Mouse (Mus musculus): ENCODE measurements at regions not wholly inside any gene's neighbourhood (a gene's known extent, or its start where the extent isn't known, plus 50 kb on each side); places are given as distances from the start of the nearest gene placed in this dataset.
"Not testable (repeated sequence)": the region's sequence is repeated elsewhere in the genome, so short reads cannot be mapped to it uniquely, and the experiment has no call there.

DNA sequence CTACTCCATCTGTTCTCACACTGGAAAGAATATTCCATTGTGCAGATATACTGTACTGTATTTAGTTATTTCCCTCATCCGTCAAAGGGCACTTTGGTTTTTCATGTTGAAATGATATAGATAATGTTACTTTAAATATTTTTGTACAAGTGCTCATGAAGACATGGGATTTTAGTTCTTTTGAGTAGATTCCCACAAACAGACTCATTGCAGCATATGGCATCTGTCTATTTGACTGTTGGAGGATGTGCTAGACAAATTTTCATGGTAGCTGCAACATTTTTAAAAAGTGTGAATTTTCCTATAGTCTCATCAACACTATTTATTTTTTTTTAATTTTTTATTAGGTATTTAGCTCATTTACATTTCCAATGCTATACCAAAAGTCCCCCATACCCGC lies 502.5 kb downstream of the Hdgfl1 start:
- no peak for DNase-seq (ENCODE audit: low spot score in 2 of 2)

DNA sequence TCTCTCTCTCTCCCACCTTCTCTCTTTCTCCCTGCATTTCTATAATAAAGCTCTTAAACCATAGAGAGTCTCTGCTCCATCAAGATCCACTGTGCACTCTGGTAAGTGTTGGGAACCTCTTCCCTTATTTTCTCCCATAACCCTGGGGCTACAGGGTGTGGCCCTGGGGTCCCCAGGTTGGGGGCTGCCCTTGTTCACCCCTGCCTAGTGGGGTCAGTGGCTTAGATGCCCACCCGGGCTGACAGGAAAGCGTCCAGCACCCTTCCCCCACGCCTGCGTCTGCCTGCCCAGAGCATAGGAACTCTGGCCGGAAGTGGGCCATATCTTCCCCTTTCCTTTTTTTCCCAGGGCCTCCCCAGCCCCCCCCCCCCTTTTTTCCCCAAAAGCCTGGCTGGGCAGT lies 534.0 kb downstream of the Hdgfl1 start:
- DNase-seq (ENCODE audit: low spot score in 2 of 2), result no peak

DNA sequence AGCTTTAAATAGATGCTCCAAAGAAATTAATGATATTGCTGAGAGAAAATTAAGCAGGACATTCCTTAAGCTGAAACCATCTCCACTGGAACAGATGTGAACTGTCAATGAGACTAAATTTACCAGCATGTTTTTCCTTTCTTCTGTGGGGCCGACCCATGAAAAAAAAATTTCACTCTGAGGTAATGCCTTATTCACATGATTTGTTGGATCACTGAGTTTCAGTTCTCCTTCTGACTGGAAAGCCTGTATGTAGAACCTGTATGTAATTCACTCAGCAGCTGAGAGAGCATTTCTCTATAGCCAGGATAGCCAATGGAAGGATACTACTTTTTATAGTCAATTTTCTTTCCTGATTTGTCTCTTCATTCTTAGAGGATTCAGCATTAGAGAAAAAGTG lies 535.3 kb downstream of the Hdgfl1 start:
- DNase-seq (ENCODE audit: low spot score in 2 of 2), result no peak

DNA sequence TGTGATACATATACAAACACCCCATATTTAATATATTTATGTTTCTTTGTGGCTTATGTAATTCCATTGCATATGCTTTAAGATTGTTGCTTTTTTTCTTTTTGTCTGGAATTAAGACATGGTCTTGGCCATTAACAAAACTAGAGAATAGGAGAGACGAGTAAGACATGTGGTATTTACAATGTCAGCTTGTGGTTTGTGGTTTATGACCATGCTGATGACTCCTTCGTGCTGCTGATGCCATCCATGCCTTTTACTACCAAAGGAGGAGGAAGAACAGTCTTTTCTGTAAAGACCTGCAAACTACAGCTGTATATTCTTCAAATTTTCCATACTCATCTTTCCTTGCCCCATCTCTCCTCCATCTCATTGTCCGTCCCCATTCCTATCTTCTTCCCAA lies 552.7 kb downstream of the Hdgfl1 start:
- no peak for DNase-seq (ENCODE audit: low spot score in 2 of 2)

DNA sequence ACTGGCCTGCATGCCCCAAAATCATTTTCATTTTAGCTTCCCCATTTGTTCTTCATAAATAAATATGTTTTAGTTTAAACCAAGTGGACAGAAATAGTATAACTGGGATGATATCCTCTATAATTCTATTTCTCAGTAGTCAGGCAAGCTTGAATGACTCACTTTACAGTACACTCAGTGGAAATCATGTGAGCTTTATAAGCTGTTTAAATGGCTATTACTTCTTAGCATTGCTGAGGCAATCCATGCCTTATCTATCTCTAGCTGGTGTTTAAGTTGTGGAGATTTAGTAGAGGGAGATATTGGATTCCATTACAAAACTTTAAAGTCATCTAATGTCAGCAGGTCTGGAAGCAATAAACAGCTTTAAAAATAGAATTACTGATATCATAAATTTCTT lies 553.4 kb downstream of the Hdgfl1 start:
- DNase-seq (ENCODE audit: low spot score in 2 of 2), result no peak

DNA sequence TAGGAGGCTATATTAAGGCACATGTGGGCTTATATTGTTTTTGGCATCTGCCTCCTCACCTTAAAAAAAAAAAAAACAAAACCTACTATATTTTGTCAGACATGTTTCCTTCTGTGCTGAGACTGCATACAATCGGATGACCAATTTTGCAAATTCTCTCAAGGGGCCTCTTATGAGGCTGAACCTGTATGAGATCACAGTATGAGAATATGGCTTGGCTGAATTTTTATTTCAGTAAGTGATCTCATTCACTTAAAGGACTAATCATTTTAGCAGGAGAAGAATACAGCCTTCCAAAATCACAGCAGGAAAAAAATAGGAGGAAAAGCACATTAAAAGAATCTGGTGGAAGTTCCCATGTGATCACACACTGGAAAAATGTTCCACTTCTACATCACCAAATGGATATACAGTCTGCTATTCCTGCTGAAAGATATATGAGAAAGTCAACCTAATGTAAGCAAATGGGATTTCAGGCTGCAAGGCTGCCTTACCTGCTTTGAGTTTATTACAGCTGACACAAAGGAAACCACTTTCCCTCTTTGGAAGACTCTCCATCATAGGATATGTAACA lies 564.3 kb downstream of the Hdgfl1 start:
- DNase-seq (ENCODE audit: low spot score in 2 of 2), result no peak

DNA sequence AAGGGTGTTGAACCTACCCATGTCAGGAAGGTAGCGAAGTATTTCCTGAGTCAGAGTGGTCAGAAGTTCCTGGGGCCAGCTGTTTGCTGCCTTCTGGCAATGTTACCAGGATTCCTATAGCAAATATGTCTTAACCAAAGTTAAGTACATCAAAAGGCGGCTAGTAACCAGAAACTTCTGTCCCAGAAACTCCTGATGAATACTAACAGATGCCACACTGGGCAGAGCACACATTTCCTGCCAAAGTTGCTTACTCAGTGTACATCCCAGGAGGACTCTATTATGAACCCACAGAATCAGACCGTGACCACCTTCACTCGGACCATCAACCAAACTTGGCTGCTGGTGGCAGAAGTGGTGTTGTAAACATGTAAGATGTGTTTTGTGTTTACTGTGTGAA lies 575.3 kb downstream of the Hdgfl1 start:
- no peak for DNase-seq (ENCODE audit: low spot score in 2 of 2)

DNA sequence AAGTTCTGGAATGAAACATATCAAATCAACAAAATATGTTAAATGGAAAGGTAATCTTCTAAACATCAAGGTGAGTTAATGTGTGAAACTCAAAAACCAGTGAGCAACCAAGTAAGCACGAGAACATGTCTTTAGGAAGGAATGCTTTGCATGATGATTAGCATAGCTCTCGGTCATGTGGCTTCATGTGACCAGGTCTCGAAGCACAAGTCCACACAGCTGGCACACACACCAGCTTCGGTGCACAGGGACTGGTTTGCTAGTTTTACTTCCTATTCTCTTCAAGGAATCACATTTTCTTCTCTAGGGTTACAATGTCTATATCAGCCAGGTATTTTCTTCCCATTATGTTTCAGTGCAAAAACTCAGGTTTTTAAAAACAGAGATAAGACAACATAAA lies 586.1 kb downstream of the Hdgfl1 start:
- DNase-seq (ENCODE audit: low spot score in 2 of 2), result no peak

DNA sequence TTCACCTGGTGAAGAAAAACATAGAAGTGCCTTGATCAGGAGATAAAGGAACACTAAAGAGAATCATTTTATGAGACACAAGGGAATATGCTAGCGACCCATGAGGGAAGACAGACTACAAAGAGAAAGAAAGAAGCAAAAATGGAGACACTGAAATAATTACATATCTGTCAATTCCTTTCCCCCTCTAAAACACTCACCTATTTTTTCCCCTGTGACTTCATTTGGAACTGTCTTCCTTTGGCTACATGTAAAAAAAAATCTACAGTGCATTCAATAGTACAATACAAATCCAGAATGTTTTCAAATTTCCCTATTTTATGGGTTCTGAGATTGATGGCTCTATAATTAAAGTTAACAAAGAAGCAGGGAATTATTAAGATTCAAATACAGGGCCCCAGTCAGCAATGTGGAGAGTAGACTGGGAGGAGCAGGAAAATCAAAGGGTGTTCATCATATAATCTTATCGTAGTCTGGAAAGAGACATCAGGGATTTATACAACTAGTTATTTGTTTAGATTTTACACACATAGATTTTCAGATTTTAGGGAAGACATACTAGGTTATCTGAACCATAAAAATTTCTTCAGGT lies 598.0 kb downstream of the Hdgfl1 start:
- DNase-seq (ENCODE audit: low spot score in 2 of 2), result no peak

DNA sequence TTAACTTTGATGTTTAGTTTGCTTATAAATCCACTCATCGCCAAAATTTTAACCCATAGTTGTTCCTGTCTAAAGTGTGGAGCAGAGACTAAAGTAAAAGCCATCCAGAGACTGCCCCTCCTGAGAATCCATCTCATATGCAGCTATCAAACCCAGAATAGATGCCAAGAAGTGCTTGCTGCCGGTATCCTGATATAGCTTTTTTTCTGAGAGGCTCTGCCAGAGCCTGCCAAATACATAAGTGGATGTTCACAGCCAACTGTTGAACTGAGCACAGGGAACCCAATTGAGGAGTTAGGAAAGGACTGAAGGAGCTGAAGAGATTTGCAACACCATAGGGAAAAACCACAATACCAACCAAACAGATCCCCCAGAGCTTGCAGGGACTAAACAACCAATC lies 600.3 kb downstream of the Hdgfl1 start:
- no peak for DNase-seq (ENCODE audit: low spot score in 2 of 2)

DNA sequence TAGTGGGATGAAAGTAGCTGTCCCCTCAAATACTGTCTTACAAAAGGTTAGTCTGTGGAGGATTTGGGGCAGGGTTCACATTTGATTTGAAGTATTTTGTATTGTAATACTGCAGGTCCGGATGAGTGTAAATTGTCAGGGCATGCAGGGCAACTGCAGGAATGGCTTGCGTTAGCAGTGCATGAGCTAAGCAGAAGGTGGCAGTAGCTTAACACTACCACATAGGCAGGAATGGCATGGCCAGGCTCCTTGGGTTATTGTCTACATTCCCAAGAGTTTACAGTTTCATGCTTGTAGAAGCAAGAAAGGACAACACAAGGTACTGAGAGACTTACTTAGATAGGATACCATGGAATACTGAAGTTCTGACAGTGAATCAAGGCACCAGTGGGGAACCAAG lies 611.3 kb downstream of the Hdgfl1 start:
- DNase-seq (ENCODE audit: low spot score in 2 of 2), result no peak

DNA sequence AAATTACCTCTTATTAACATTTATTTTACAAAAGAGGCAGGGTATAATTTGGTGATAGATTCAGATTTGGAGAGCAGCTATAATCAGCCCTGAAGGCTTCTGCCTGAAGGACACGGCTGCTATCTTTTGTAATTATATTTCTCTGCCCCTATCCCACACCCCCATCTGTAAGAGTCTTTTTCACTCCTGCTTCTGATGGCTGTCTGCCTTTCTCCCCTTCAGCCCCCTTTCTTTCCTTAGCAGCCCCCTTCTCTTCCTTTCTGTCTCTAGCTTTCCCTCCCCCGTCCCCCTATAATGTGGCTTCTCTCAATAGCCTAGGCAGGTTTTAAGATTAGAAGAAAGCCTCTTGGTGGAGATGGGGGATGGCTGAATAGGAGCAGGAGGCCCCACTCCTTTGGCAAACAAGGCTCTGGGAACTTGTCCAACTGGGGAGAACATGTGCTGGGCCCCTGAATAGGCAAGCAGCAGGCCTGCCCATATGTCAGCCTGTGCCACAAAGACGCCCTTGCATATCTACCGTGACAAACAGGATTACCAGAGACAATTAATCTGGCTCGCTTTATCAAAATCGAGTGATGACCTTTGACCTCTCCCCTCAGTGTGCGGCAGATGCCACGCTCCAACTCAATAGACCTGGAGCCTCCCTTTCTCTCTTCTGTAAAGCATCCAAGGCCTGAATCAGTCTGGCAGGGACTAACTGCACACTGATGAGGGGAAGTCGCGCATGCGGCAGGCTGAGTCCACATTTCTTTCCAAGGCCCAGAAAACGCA lies 615.1 kb downstream of the Hdgfl1 start:
- peak; percentile 10 to 18 for DNase-seq (ENCODE audit: low spot score in 2 of 2)

DNA sequence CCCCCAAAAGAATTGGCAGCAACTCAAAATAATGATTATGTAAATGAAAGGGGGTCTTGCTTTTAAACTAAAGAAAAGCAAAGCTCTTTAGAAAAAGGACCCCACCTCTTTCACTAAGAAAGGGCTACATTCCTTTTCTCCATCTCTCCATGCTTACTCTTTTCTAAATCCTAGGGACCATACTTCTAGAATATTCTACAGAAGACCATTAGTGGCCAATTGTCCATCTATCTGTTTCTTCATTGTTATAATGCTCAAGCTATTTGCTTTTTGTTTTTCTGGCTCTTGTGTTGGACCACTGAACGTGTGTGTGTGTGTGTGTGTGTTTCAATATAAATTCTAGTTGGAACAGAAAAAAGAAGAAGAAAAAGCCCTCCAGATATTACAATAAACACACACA lies 615.7 kb downstream of the Hdgfl1 start:
- no peak for DNase-seq (ENCODE audit: low spot score in 2 of 2)

DNA sequence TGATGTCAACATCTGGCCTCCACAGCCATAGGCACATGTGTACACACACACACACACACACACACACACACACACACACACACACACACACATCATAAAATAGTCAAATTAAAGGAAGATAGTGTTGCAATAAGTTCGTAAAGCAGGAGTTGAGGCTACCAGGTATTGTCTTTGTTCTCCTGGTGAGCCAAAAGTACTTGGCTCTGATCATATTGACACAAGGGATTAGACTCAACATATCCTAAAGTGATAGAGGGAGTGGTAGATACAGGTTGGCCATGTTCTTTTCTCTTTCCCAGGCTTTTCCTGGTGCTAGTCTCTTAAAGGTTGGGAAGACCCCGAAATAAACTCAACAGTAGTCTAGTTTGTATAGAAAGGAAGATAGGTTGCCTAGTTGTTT lies 616.9 kb downstream of the Hdgfl1 start:
- no peak for DNase-seq (ENCODE audit: low spot score in 2 of 2)

DNA sequence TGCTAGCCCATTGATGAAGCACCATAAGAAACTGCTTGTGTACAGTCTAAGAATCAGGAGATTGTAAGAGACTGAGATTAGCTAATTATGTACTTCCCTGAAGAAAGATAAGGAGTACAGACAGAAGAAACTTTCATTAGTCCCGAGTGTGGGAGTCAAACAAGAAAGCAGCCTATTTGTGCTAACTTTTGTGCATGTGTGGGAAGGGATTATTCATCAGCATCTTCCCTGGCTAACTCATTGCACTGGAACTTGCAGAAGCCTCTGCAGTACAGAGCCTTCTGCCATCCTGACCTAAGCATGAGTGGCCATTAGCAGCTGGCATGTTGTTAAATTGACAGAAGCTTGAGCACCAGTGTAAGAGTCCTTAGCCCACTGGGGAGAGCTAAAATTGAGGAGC lies 619.5 kb downstream of the Hdgfl1 start:
- no peak for DNase-seq (ENCODE audit: low spot score in 2 of 2)

DNA sequence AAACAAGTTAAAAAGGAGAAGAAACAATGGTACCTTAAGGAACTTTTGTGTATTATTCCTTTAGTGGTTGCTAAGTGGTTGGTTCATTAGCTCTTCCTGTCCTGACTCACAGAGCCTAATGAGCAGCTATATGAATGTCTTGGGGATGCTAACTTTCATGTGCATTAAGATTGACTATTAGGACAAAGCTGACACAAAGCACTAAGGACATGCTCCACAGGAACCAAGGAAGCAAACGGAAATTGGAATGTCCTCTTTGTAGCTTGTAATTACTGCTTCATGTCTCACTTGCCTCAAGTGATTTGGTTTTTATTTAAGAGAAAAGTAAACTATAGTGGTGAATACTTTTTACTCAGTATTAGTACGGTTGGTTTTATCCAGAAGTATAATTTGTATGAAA lies 627.2 kb downstream of the Hdgfl1 start:
- no peak for DNase-seq (ENCODE audit: low spot score in 2 of 2)

DNA sequence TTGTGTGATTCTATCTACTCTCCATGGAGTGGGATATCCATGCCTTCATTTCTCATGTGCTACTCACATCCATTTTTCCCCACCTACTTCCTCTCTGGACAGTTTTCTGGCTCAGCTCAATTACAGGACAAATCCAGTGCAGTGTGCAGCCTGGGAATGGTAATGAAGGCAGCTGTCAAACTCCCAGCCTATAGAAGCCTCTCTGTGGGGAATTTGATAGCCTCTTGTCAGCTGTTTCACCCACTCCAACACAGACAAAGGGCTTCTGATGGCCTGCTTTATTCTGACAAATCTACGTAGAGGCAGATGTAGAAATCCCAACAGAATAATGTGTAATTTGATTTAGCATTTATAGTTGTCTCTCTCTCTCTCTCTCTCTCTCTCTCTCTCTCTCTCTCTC lies 650.6 kb downstream of the Hdgfl1 start:
- no peak for DNase-seq (ENCODE audit: low spot score in 2 of 2)

DNA sequence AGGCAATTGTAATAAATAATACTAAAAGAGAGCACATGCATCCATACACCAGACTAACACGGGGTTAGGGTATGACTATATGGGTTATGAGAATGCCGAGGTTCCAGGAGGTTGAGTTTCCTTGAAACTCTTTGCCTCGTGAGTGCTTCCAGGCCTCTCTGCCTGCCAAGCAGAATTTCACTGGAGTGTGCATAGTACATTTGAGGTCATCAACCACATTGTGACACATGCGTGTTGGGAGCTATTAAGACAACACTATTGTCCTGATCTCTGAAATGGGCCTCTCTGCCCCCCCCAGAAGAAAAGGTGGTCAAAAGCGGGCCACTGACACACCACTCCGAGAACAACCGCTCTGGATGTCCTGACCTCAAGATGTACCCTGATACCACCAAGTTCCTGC lies 655.8 kb downstream of the Hdgfl1 start:
- no peak for DNase-seq (ENCODE audit: low spot score in 2 of 2)

DNA sequence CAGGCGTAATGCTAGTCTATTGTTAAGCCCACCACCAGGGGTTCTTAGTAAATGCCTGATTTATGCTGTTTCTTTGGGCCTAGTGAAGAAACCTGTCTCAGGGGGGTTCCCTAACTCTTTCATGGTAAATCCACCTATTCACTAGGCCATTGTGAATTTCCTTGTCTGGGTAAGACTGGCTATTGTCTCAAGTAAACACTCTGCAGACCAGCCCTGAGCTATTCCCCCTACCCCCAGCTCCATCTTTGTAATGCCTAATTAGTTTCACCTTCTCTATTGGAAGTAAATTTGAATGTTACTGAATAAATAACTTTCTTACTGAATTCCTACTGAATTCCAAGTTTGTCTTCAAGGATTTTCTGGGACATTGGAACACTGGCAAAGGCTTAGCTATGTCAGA lies 656.2 kb downstream of the Hdgfl1 start:
- DNase-seq (ENCODE audit: low spot score in 2 of 2), result not testable (repeated sequence)

DNA sequence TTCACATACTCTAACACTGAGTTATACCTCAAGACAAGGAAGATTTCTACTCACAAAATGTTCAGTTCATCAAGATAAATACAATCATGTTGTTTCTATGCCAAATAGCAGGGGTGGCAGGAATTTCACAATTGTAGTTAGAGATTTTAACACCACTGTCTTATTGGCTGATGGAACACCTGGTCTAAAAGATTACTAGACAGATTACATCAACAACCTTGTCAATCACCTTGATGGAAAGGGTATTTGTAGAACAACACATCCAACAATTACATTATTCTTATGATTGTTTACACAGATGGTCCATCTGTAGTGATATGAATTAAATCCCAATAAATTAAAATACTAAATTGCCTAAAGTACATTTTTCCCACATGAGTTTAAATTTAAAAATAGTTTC lies 657.4 kb downstream of the Hdgfl1 start:
- DNase-seq (ENCODE audit: low spot score in 2 of 2), result no peak

DNA sequence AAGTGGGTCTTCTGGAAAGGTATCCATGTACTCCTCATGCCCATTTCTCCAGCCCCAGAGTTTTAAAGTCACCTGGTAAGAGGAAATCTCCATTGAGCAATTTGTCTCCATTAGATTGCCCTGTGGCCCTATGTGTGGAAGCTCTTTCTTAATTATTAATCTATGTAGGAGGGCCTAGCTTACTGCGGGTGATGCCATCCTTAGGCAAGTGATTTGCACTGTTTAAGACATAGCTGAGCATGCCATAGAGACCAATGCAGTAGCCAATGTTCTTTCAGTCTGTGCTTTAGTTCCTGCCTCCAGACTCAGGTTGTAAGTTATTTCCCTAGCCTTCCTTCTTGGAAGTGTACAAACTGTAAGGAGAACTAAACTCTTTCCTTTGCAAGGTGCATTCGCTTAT lies 661.0 kb downstream of the Hdgfl1 start:
- DNase-seq (ENCODE audit: low spot score in 2 of 2), result no peak

DNA sequence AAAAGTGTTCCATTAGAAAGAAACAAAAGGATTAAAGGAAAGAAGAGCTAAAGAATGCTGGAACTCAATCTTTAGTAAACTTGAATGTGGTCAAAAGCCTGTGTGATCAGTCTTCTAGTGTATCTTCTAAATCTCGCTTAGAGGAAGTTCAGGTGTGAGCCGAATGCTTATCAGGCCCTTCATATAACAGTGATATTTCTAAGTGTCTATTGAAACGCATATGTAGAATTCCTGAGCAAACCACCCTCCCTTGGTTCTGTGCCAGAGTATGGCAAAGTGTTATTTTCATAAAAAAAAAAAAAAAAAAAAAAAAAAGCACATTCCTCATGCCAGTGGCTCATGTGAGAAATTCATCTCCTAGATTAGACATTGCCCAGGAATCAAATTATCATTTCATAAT lies 681.2 kb downstream of the Hdgfl1 start:
- no peak for DNase-seq (ENCODE audit: low spot score in 2 of 2)

DNA sequence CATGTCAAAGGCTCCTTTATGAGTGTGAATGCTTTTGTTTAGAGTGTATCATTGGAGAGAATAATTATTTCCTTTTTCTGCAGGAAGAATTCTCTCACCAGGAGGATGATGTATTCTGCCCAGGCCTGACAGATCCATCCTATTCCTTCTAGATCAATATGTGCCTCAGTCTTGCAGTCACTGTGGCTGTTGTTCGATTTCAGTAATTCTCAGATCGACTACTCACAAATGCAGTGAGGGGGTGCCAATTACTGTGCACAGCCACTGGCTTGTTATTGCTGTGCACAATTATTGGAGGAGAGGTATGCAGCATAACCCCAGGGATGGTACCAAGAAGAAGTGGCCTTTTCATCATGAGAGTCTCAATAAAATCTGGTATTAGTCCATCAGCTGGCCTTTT lies 689.2 kb downstream of the Hdgfl1 start:
- no peak for DNase-seq (ENCODE audit: low spot score in 2 of 2)

DNA sequence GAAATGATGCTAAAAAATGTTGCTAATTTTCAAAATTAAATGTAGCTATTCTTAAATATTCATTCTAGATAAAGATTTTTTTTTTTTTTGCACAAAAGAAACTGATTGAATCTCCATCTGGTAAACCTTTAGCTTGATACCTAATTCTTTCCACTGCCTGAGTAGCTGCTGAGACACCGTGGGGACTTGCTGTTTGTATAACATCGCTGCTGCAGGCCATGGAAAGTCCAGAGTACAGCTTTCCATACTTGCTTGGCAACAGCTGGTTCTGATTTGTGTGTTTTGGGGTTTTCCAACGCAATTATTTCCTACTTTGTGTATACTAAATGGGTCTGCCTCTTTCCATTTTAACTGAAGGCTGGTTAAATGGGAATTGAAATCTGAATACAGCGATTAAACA lies 689.7 kb downstream of the Hdgfl1 start:
- no peak for DNase-seq (ENCODE audit: low spot score in 2 of 2)

All from urinary bladder, postnatal 36 days (tissue).